Mouse (Mus musculus): Measurements from ENCODE around the gene Peak1.
A peak's percentile ranks its signal among the peaks of the same experiment; 100 is the strongest.

Peak1 gene

DNA sequence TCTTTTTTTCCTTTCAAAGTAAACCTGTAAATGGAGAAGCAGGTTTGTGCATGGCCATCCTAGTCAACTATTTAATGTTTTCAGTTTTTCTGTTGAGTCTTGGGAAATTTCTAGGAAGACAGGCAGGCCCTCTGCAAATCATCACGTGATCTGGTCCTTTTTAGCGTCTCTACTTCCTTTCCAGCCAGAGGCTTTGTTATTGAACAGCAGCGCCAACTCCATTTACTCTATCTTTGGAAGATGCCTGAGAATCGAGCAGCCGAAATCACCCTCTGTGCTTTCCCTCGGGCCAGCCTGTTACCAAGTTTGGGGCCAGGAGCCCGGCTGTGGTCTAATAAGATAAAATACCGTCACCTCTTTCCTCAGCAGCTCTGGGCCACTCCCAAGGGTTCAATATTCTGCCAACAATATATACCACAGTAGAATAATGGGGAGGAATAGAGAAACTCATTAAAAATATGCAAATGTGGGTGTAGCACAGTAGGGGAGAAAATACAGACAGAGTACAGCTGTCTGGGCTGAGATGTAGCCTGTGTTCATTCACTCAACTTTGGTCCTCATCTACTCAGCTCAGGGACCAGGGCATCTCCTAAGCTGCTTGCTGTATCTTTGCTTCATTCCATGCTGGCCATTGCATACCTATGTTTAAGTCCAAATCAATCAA, 237.6 kb downstream of the Peak1 start:
- no peak for DNase-seq

DNA sequence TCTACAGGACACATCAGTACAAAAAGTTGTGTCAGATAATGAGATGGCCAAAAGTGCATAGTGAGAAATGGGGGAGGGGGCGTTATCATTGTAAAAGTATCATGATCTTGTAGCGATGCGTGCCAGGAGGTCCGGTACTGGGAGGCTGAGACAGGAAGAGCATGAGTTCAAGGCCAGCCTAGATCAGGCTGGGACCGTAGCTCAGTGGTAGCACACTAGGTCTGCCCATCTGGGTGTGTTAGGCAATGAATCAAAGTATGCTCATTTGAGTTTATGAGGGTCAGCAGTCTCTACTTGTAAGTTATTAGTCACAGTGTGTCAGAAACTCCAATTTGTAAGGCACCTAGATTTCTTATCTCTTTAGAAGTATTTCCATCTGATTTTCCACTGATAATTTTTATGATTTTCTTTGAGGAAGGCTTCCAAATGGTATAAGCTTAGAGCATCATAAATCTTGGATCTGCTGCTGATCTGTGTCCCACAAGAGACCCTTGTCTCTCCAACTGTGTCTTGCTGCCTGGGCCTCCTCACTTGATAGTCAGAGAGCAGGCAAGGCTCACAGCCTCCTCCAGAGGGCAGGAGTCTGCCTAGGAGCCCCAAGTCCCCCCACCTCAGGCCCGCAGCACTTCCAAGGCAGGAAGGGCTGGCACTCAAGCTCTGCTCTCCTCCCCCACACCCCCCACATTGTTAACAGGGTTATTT, 238.3 kb downstream of the Peak1 start:
- no peak for DNase-seq

DNA sequence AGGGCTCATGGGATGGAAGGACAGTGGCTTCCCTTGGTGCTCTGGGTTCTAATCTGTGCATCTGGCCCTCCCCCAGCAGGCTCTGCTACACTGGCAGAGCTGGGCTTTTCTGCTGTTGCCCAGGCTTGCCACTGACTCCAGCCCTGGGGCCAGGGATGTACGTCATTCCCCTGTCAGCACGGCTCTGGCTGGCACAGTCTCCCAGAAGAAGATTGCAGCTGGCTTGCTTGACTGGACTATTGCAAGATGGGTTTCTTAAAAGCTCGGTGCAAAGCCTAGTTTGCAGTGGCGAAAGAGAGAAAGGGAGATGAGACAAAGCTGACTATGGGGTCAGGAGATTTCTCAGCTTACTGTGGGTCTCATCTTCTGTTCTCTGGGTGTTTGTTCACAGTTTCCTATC, 240.5 kb downstream of the Peak1 start:
- no peak for DNase-seq

DNA sequence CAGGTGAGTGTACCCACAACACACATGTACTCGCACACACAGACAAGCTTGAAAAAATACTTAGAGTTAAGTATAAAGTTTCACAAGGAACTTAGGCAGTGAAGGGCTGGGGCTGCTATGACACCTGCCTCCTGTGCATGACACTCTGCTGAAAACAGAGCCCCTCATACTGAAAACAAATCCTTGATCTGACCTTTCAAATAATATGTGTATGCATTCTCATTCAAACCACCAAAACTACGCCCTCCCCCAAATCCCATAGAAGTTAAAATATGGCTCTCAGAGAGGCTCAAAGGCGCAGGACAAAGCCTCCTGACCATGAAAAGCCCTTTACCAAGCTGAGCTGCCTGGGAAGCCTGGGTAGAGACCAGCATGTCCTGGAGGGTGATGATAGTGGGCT, 242.6 kb downstream of the Peak1 start:
- no peak for DNase-seq

DNA sequence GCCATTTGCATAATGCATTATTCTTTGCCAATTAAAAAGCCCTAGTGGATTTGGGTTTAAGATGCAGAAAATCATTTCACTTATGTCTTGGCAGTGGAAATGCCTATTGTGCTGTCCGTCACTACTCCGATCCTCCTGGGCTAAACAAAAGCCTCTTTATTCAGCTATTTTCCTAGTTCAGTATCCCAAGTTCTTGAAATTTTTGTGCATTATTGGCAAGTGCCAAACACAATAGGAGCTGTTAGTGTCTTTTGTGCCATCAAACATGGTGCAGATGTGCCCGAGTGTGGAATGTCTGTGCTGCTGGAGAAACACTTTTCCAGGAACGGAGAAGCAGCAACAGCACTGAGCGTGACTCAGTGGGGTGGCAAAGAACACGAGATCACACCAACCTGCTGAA, 250.2 kb downstream of the Peak1 start:
- DNase-seq = no peak

DNA sequence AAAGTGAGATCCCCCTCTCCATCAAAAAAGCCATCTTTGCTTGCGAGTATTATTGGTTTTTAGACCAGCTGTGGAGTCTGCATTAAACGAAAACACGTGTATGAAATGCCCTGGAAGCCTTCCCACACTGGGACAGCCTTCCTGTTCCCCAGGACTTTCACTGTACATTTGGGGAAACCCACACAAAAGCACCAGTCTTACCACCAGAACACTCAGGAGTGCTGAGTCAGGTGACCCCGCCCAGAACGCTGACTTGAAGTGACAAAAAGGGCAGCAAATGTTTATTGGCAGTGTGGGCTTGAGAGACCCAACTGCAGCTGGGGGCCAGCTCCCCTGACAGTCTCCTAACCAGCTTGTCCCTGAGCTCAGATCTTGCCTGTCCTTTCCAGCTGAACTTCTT, 251.7 kb downstream of the Peak1 start:
- no peak for DNase-seq

DNA sequence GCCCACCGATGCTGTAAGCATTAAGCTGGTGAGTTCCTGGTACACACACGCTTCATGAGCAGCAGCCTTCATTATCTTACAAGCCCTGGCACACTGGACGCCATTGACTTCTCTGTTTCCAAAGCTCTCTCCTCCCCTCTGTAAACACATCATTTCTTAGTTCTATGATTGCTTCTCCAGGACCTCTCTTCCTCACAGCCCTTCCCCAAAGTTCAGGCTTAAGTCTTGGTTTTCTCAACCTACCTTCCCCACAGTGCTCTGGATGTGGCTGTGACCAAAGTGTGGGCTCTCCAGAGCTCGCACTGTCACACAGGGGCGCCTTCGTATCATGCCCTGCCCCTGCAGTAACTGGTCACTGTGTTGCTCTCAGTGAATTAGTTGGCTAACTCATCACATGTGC, 252.5 kb downstream of the Peak1 start, which contains the start of gene Tspan3:
Gene Tspan3, minus strand, starts transcription at position 101 of the 400 bp plus-strand sequence.
- DNase-seq = no peak

DNA sequence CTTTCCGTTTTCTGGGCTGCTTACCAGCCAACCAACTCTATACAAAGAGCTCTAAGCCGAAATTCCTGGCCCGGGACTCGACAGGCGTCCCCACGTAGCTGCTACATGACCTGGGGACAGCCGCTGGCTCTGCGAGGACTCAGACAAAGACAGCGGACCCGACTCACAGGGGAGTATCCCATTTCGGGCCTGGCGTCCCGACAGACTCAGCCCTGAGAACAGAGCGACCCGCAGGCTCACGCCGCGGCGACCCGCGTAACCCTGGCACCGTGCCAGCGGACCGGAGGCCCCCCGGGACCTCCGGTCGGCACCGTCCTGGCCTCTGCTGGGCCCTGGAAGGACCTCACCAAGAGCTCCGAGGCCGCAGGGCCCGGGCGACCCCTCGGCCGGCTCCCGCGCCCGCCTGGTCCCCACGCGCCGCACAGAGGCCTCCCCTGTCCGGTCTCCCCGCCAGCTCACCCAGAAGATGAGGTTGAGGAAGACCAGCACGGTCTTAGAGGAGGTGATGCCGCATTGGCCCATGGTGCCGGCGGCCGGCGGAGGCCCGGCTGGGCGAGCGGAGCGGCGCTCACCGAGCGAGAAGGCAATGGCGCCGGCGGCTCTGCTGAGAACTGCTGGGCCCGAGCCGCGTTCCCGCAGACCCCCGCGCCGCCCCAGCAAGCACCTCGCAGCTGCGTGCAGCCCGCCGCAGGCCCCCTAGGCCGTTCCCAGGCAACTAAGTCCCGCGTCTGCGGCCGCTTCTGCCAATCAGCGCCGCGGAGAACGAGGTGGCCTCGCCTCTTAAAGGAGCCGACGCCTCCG, 257.3 kb downstream of the Peak1 start:
- DNase-seq = peak; percentile 95

DNA sequence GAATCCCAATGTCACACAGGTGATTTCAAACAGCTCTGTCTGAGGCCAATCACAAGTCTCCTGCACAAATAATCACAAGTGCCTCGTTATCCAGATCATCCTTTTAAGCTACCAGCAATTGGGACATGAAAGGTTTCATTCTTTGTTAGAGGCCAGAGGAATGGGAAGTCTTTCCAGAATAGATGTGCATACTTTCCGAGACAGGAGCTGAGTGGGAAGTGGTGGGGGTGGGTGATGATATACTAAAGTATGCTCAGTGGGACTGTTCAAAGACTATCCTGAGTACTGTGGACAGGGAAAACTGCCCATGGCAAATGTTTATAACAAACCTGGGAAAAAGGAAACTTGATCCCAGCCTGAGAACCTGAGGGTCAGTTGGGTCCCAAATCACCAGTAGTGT, 258.4 kb downstream of the Peak1 start:
- no peak for DNase-seq

DNA sequence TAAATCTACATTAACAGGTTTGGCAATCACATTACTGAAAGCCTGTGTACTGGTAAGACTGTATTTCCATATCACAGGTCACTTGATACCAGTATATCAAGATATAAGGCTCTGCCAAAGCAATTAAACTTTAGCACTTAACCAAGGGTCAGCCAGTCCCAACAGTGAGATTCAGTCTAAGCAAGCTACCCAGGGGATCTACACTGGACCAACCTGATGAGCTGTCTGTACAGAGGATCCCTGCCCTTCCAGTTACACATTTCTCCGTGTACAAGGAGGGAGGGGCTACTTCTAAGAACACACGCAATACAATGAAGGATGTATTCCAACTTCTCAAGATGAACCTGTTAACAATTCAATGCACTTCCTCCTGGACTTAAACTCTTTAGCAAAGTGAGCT, 259.8 kb downstream of the Peak1 start:
- DNase-seq = no peak

DNA sequence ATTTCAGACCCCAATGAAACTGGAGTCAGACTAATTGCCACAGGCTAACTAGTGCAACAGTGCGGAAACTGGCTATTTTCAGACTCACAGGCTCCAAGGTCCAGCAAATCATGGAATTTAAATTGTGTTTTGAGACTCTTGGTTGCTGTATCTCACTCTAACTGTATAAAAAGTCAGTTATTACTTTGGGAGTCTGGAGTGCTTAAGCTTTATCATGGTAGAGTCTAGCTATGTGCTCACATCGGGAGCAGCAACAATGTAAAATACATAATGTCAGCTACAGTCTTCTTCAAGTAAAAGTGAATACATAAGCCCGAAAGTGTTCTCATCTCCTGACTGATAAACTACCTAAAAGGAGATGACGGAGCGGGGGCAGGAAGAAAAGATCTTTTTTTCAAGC, 263.3 kb downstream of the Peak1 start:
- DNase-seq = no peak

DNA sequence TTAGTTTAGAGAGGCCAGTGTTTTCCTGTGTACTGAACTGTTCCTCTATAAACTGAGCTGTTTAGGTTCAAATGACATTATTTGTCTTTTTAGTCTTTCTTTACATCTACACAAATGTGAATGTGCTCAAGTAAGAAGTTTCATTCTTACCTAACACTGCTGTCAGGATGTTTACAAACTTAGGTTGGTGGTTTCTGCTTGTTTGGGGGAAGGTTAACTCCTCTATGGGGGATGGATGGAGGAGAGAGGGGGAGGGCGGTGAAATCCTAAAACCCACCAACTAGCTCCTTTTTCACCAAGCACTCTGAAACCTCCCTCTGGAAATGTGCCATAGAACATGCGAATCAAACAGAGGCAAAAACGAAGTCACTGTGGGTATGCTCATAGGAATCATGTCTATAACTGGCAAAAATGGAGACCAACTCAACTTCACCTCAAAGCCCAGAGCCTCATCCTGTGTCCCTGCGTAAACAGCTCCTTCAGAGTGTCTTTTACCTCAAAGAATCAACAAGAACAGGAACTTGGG, 265.3 kb downstream of the Peak1 start:
- DNase-seq = no peak

DNA sequence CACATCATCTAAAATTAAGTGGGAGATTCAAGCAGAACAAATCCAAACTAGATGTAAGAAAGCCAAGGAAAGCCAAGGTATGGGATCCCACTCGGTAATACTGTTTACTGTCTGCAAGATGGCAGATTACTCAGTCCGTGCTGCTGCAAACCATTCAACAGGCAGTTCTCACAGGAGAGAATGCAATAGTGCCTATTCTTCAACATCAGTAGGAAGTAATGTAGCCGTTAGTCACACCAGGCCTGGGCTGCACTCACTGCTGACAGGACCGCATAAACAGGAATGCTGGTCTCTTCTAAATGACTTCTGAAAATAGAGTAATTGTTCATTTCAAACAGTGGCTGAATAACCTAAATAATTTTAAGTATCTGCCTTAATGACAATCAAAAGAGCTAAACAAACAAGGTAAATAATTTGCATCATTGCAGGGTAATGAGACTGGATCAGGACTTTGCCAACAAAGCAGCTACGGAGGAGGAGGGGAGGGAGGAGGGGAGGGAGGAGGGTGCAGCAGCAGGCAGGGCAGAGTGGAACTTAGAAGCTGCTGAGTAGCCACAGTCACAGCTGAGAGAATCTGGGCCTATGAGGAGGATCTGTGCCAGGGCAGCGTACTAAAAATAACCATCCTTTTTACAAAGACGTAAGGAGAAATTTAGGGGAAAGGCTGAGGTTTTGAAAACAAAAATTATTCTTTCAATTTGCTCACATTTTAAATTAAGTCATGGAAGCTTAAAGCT, 266.0 kb downstream of the Peak1 start:
- no peak for DNase-seq
